Mouse (Mus musculus) bone marrow, adult 2 months (tissue): ENCODE measurements at regions not wholly inside any gene's neighbourhood (a gene's known extent, or its start where the extent isn't known, plus 50 kb on each side); places are given as distances from the start of the nearest gene placed in this dataset.

Experiments used
- CTCF ChIP-seq: fragments of 200-500 bp; IDR thresholded peaks from 2 replicates; pipeline ENCODE4 v1.5.1; 2011; ENCODE audit warnings: low read length, control low read depth; ENCODE audit not compliant: control insufficient read depth, insufficient read depth
- POLR2A ChIP-seq: fragments of 200-500 bp; IDR thresholded peaks from 2 replicates; pipeline ENCODE4 v1.6.1; 2011; ENCODE audit warnings: low read depth, mild to moderate bottlenecking, control low read depth, low read length, borderline replicate concordance; ENCODE audit not compliant: control insufficient read depth

DNA sequence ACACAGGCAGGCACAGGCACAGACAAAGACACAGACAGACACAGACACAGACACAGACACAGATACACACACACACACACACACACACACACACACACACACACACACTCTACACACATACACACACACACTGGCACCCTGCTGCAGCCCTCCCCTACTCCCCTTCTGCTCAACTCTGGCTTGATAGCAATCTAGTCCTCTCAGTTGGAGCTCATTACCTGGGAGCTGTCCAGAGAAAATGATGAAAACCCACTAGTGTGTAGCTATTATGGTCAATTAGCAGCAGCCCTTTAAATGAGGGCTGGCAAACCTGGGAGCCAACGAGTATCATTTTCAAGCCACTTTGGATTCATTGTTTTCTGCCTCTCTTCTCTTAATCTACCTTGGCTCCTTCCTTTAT is 157.8 kb downstream of the C1d start:
- no peak for TF ChIP-seq POLR2A
- TF ChIP-seq CTCF: no peak
